Mouse (Mus musculus) forebrain, embryonic 14.5 days (tissue): ENCODE results near the gene Kpnb1. TPM values are rescaled to one million over a fixed set of nuclear protein-coding genes. Genes with fewer than 3 reads are reported as not detected.

Experiments
- ATAC-seq: fragments of 200-750 bp; cut with Nextera tagmentation; 2 replicates; pipeline ENCODE4 v1.8.0; 2017; ENCODE audit warnings: mild to moderate bottlenecking, moderate library complexity
- DNase-seq: peaks from one replicate; pipeline ENCODE4 v3.0.0-alpha.2; 2015; ENCODE audit warnings: low spot score
- H3K27ac ChIP-seq: fragments of 300-500 bp; sonication (generic); 2 replicates; pipeline ENCODE4 v1.5.1; 2014; ENCODE audit warnings: low read depth, mild to moderate bottlenecking, control low read depth, low read length, moderate library complexity
- H3K27me3 ChIP-seq: fragments of 300-500 bp; sonication (generic); replicated peaks from 2 replicates; pipeline ENCODE4 v1.6.1; 2014; ENCODE audit warnings: low read length, control low read depth, mixed read lengths; ENCODE audit not compliant: control insufficient read depth, insufficient read depth
- H3K36me3 ChIP-seq: fragments of 300-500 bp; sonication (generic); 2 replicates; pipeline ENCODE4 v1.6.1; 2014; ENCODE audit warnings: low read length, control low read depth; ENCODE audit not compliant: control insufficient read depth, insufficient read depth
- H3K4me1 ChIP-seq: fragments of 300-500 bp; sonication (generic); 2 replicates; pipeline ENCODE4 v1.6.1; 2014; ENCODE audit warnings: antibody characterized with exemption, low read length, control low read depth; ENCODE audit not compliant: control insufficient read depth, insufficient read depth
- H3K4me2 ChIP-seq: fragments of 300-500 bp; sonication (generic); 2 replicates; pipeline ENCODE4 v1.6.1; 2014; ENCODE audit warnings: mild to moderate bottlenecking, control low read depth, low read length
- H3K4me3 ChIP-seq: fragments of 300-500 bp; sonication (generic); 2 replicates; pipeline ENCODE4 v1.5.1; 2014; ENCODE audit warnings: low read depth, low read length, control low read depth
- H3K9ac ChIP-seq: fragments of 300-500 bp; sonication (generic); 2 replicates; pipeline ENCODE4 v1.6.1; 2014; ENCODE audit warnings: mild to moderate bottlenecking, low read length, control low read depth, moderate library complexity
- H3K9me3 ChIP-seq: fragments of 300-500 bp; sonication (generic); replicated peaks from 2 replicates; pipeline ENCODE4 v1.6.1; 2016; ENCODE audit warnings: low read length, control low read depth, mixed read lengths; ENCODE audit not compliant: control insufficient read depth
- WGBS: fragments of 180-500 bp; shearing (Covaris S2); extraction: QIAGEN DNeasy Blood & Tissue Kit; methylation state at CpG from one replicate; pipeline ENCODE4 v1.1.7; 2014; 5-methylcytosine and 5-hydroxymethylcytosine counted together
- polyA plus RNA-seq: library from polyadenylated mRNA; unstranded; fragments of >200 nt; fragmentation: Nextera tagmentation; extraction: Ambion mirVana; gene quantifications from 2 replicates; pipeline ENCODE4 v1.2.1, GENCODE M21; 2014

Gene Kpnb1
- polyA plus RNA-seq, 1 experiment from 2014 or later, result 41.9 TPM

DNA sequence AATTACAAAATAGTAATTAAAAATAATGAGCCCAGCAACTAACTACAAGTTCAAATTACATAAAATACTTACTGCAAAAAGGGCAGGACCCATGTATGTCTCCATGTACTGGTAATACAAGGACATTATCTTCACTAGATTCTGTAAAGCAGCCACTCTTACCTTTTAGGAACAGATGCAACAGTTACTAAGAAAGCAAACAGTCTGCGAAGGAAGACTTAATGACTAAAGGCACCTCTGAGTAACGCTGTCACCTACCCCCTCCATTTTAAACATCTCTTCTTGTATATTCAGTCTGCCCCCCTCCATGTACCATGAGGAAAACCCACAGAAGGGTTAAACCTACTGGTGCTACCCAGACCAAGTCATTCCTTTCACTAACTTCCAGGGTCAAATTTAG is 9.5 kb downstream of the Kpnb1 start:
- no peak for ATAC-seq
- Histone ChIP-seq H3K4me3 (no peak overlapping the region), H3K9ac (no peak overlapping the region), H3K27ac (no peak overlapping the region), H3K36me3 (peaks cover 99% of the 10 kb centered on the region), H3K9me3 (no peaks in the 10 kb centered on the region), H3K27me3 (no peaks in the 10 kb centered on the region), H3K4me1 (no peaks in the 10 kb centered on the region), H3K4me2 (no peak overlapping the region)
- DNase-seq, result no peak
- WGBS, result 96% methylated on average over 2 of the region's 2 CpGs

GRCm38 (mm10) chr11:97176851-97177250 is 10.8 kb downstream of the Kpnb1 start:
- peak; percentile 82 for DNase-seq
- H3K27ac ChIP-seq, result no peak overlapping the region
- H3K4me3 ChIP-seq, result no peak overlapping the region
- peaks cover 99% of the 10 kb centered on the region for H3K36me3 ChIP-seq
- H3K4me1 ChIP-seq, result no peaks in the 10 kb centered on the region
- no peaks in the 10 kb centered on the region for H3K9me3 ChIP-seq
- H3K27me3 ChIP-seq, result no peaks in the 10 kb centered on the region
- no peak overlapping the region for H3K9ac ChIP-seq
- 45% methylated on average over 3 of the region's 3 CpGs for WGBS
- H3K4me2 ChIP-seq, result no peak overlapping the region
- ATAC-seq, result no peak

GRCm38 (mm10) chr11:97175499-97175898 is 12.2 kb downstream of the Kpnb1 start:
- WGBS, result 93% methylated on average over 7 of the region's 7 CpGs
- no peak for ATAC-seq
- no peak for DNase-seq

GRCm38 (mm10) chr11:97160341-97160740 is 27.3 kb downstream of the Kpnb1 start:
- Histone ChIP-seq H3K9ac (no peak overlapping the region), H3K4me2 (no peak overlapping the region), H3K4me3 (no peak overlapping the region), H3K27me3 (no peaks in the 10 kb centered on the region), H3K27ac (no peak overlapping the region), H3K9me3 (no peaks in the 10 kb centered on the region), H3K4me1 (no peaks in the 10 kb centered on the region), H3K36me3 (peaks cover 85% of the 10 kb centered on the region)
- 56% methylated on average over 6 of the region's 6 CpGs for WGBS
- ATAC-seq (no peak), DNase-seq (no peak)

More at GRCm38 (mm10) chr11:97175499-97175898, 12.2 kb downstream of the Kpnb1 start:
- no peaks in the 10 kb centered on the region for H3K4me1 ChIP-seq
- H3K36me3 ChIP-seq, result peaks cover 99% of the 10 kb centered on the region
- H3K27ac ChIP-seq, result no peak overlapping the region
- H3K9me3 ChIP-seq, result no peaks in the 10 kb centered on the region
- H3K4me3 ChIP-seq, result no peak overlapping the region
- H3K4me2 ChIP-seq, result no peak overlapping the region
- H3K27me3 ChIP-seq, result no peaks in the 10 kb centered on the region
- no peak overlapping the region for H3K9ac ChIP-seq

GRCm38 (mm10) chr11:97156999-97157398 is 30.7 kb downstream of the Kpnb1 start:
- WGBS, result 83% methylated on average over 7 of the region's 7 CpGs
- no peak overlapping the region for H3K27ac ChIP-seq
- ATAC-seq, result no peak
- H3K4me3 ChIP-seq, result no peak overlapping the region
- peaks cover 52% of the 10 kb centered on the region for H3K36me3 ChIP-seq
- H3K4me2 ChIP-seq, result no peak overlapping the region
- no peaks in the 10 kb centered on the region for H3K27me3 ChIP-seq
- H3K9ac ChIP-seq, result no peak overlapping the region
- DNase-seq, result no peak
- no peaks in the 10 kb centered on the region for H3K9me3 ChIP-seq
- H3K4me1 ChIP-seq, result peaks cover 10% of the 10 kb centered on the region

DNA sequence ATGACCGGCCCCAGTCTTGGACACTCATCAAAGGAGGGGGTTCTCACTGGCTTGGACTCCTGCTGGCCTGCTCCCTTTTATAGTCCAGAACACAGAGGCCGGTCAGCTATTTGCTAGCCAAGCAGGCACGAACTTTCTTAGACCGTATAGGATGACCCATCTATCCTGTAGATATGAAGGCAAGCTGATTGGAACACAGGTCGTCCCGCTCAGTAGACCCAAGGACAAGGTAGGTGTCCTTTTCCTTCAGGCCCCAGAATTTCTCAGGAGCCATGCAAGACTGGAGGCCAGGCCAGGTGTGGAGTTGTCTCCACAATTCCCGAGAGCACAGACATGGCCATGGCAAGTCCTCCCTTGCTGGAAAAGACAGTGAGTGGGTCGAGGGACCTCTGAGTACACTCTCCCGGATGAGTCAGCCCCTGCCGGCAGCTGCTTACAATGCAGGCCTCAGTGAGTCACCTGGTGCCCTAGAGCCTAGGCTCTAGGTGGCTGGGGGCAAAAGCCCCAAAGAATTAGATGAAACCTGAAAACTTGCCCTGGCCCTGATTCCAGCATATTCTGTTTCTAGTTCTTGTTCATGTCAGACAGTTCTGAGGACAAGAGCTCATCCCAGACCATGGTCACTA is 34.9 kb downstream of the Kpnb1 start:
- Histone ChIP-seq H3K9ac (peak overlapping the region; percentile 26; the same call in 1 of the 2 replicates), H3K4me1 (peaks cover 18% of the 10 kb centered on the region), H3K27ac (no peak overlapping the region), H3K4me3 (no peak overlapping the region), H3K27me3 (no peaks in the 10 kb centered on the region), H3K4me2 (peak overlapping the region; percentile 77), H3K36me3 (peaks cover 13% of the 10 kb centered on the region), H3K9me3 (no peaks in the 10 kb centered on the region)
- WGBS, result 23% methylated on average over 10 of the region's 10 CpGs
- DNase-seq (peak; percentile 14), ATAC-seq (no peak)

GRCm38 (mm10) chr11:97152023-97152426 is 35.7 kb downstream of the Kpnb1 start:
- Histone ChIP-seq H3K4me1 (peaks cover 18% of the 10 kb centered on the region), H3K4me2 (peak overlapping the region; percentile 77), H3K27ac (no peak overlapping the region), H3K9me3 (no peaks in the 10 kb centered on the region), H3K36me3 (peaks cover 8% of the 10 kb centered on the region; the same call in 1 of the 2 replicates), H3K9ac (peak overlapping the region; percentile 82; the same call in 1 of the 2 replicates), H3K27me3 (no peaks in the 10 kb centered on the region), H3K4me3 (peak overlapping the region; percentile 70)
- DNase-seq, result peak; percentile 26
- ATAC-seq, result no peak
- 1% methylated on average over 11 of the region's 11 CpGs for WGBS

DNA sequence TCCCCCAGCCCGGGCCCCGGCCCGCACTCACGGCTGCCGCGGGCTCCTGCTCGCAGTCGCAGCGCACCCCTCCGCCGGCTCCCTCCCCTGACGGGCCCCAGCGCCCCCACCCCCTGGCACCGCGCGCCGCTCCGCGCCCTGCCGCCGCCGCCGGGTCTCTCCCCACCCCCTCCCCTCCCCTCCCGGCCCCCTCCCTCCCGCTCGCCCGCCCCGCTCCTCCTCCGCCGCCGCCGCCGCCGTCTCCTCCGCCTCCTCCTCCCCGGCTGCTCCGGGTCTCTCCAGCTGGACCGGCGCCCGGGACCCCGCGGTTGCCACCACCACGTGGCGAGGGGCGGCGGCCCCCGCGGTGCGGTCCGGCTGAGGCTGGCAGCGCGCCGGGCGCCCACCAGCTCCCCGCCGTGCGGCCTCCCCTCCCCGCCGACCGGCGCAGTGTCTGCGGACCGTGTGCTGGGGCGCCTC is 36.3 kb downstream of the Kpnb1 start, which contains the start of gene Tbkbp1:
TSS of gene Tbkbp1 (minus strand) at position 153 of the 459 bp plus-strand sequence.
- Histone ChIP-seq H3K4me1 (peaks cover 18% of the 10 kb centered on the region), H3K9me3 (no peaks in the 10 kb centered on the region), H3K4me2 (peak within 1 kb of the TSS; percentile 77), H3K9ac (peak within 1 kb of the TSS; percentile 82), H3K36me3 (peaks cover 7% of the 10 kb centered on the region; the same call in 1 of the 2 replicates), H3K27me3 (no peaks in the 10 kb centered on the region), H3K4me3 (peak within 1 kb of the TSS; percentile 70), H3K27ac (peak within 1 kb of the TSS; percentile 89)
- under 1% methylated on average over 25 of the region's 64 CpGs for WGBS
- peak; percentile 51 for ATAC-seq
- peak; percentile 60 for DNase-seq
